In the genomic region with DNA sequence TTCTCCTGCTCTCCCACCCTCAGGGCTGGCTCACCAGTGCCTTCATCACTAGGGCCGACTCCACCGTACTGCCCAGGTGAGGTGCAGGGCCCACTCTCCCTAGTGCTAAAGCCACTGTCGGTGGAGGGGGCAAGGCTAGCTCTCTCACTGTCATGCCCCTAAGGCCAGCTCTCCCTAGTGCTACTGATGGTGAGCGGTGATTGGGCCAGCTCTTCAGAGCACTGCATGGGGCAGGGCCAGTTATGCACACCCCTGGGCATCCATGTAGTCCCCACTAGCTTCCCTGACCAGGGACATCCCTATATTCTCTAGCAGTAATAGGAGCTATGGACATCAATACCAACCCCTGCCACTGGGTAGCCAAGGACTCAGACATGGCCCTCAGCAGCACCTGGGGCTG, we compare ENCODE assay signal across 31 mouse cellular contexts.
DNase-seq lines count a peak whose midpoint lies in the region; ATAC-seq and TF ChIP-seq lines count a peak whose summit lies in the region.
"Had no signal": no experiment of that assay in that cellular context is flagged by ENCODE, and none has a peak within 500 bp of the region (broad histone marks: within the 10 kb centered on the region; RNA-seq: fewer than 3 reads in every experiment).

No protein-coding gene starts in this region.

- no peak for DNase-seq in embryonic facial prominence, embryonic 11.5 days (ENCODE audit: low spot score)
- DNase-seq in embryonic facial prominence, embryonic 10.5 days (ENCODE audit: low spot score) = no peak
- DNase-seq in hindbrain, postnatal 0 days (ENCODE audit: low spot score) = no peak
- no peak for DNase-seq in midbrain, embryonic 10.5 days (ENCODE audit: low spot score)
- DNase-seq in right cerebral cortex, postnatal 14 days = no peak
- DNase-seq: adrenal gland, adult 8-10 months; cerebellum, adult 11 months; cerebellum, adult 9-11 months; embryo, embryonic 11 days; gastrocnemius, adult 2 months; gastrocnemius, postnatal 36 days; heart, adult 18-20 months; heart, postnatal 14 days; kidney, adult 11 months; kidney, postnatal 10 days; layer of hippocampus, postnatal 36 days; left cerebral cortex, postnatal 4 days; liver, postnatal 0 days had no signal

- H3K9ac ChIP-seq in embryonic facial prominence, embryonic 11.5 days (replicated peaks; ENCODE audit: low read length) = no peak overlapping the region
- H3K9ac ChIP-seq in hindbrain, postnatal 0 days (replicated peaks; ENCODE audit: low read length) = no peak overlapping the region
- H3K9ac ChIP-seq in hindbrain, embryonic 12.5 days = no peak overlapping the region
- H3K9ac ChIP-seq in midbrain, embryonic 15.5 days = no peak overlapping the region
- no peak overlapping the region for H3K9ac ChIP-seq in embryonic facial prominence, embryonic 12.5 days
- H3K9ac ChIP-seq: heart, embryonic 13.5 days; hindbrain, embryonic 14.5 days; liver, embryonic 12.5 days; liver, postnatal 0 days; neural tube, embryonic 13.5 days; stomach, embryonic 15.5 days had no signal

- TF ChIP-seq CTCF in hindbrain, postnatal 0 days (IDR thresholded peaks at IDR 0.05; ENCODE audit: low read depth) = no peak

- WGBS in embryonic facial prominence, embryonic 11.5 days = 82% methylated on average over 4 of the region's 4 CpGs
- 82% methylated on average over 4 of the region's 4 CpGs for WGBS in embryonic facial prominence, embryonic 10.5 days
- WGBS in hindbrain, postnatal 0 days = 87% methylated on average over 4 of the region's 4 CpGs
- 92% methylated on average over 4 of the region's 4 CpGs for WGBS in hindbrain, embryonic 12.5 days
- 94% methylated on average over 4 of the region's 4 CpGs for WGBS in midbrain, embryonic 10.5 days
- 95% methylated on average over 4 of the region's 4 CpGs for WGBS in midbrain, embryonic 15.5 days
- 85% methylated on average over 4 of the region's 4 CpGs for WGBS in embryonic facial prominence, embryonic 12.5 days

- H3K4me1 ChIP-seq in embryonic facial prominence, embryonic 11.5 days (ENCODE audit: control insufficient read depth, insufficient read depth, low read length) = no peaks in the 10 kb centered on the region
- H3K4me1 ChIP-seq in embryonic facial prominence, embryonic 10.5 days = peaks cover 8% of the 10 kb centered on the region; the same call in 1 of the 2 replicates
- no peaks in the 10 kb centered on the region for H3K4me1 ChIP-seq in hindbrain, postnatal 0 days (ENCODE audit: insufficient read depth, low read length)
- no peaks in the 10 kb centered on the region for H3K4me1 ChIP-seq in hindbrain, embryonic 12.5 days
- H3K4me1 ChIP-seq in midbrain, embryonic 10.5 days = no peaks in the 10 kb centered on the region
- H3K4me1 ChIP-seq in midbrain, embryonic 15.5 days = no peaks in the 10 kb centered on the region
- no peaks in the 10 kb centered on the region for H3K4me1 ChIP-seq in embryonic facial prominence, embryonic 12.5 days
- H3K4me1 ChIP-seq: liver, embryonic 12.5 days; neural tube, embryonic 13.5 days had no signal

- no peak overlapping the region for H3K4me2 ChIP-seq in embryonic facial prominence, embryonic 11.5 days (ENCODE audit: low read depth, low read length)
- no peak overlapping the region for H3K4me2 ChIP-seq in hindbrain, postnatal 0 days (ENCODE audit: low read depth, low read length)
- no peak overlapping the region for H3K4me2 ChIP-seq in hindbrain, embryonic 12.5 days (replicated peaks)
- no peak overlapping the region for H3K4me2 ChIP-seq in midbrain, embryonic 15.5 days
- no peak overlapping the region for H3K4me2 ChIP-seq in embryonic facial prominence, embryonic 12.5 days (replicated peaks)
- H3K4me2 ChIP-seq: heart, embryonic 13.5 days; hindbrain, embryonic 14.5 days; liver, embryonic 12.5 days; neural tube, embryonic 13.5 days; stomach, embryonic 15.5 days had no signal

- H3K4me3 ChIP-seq in embryonic facial prominence, embryonic 11.5 days (ENCODE audit: low read depth, low read length) = no peak overlapping the region
- no peak overlapping the region for H3K4me3 ChIP-seq in embryonic facial prominence, embryonic 10.5 days
- no peak overlapping the region for H3K4me3 ChIP-seq in hindbrain, postnatal 0 days (ENCODE audit: low read length)
- H3K4me3 ChIP-seq in hindbrain, embryonic 12.5 days = no peak overlapping the region
- H3K4me3 ChIP-seq in midbrain, embryonic 10.5 days = no peak overlapping the region
- H3K4me3 ChIP-seq in midbrain, embryonic 15.5 days = no peak overlapping the region
- no peak overlapping the region for H3K4me3 ChIP-seq in embryonic facial prominence, embryonic 12.5 days
- H3K4me3 ChIP-seq: gastrocnemius, adult 2 months; heart, embryonic 13.5 days; liver, embryonic 12.5 days; neural tube, embryonic 13.5 days; stomach, embryonic 15.5 days had no signal

- H3K27ac ChIP-seq in embryonic facial prominence, embryonic 11.5 days (replicated peaks; ENCODE audit: low read depth, low read length) = no peak overlapping the region
- no peak overlapping the region for H3K27ac ChIP-seq in embryonic facial prominence, embryonic 10.5 days (replicated peaks)
- no peak overlapping the region for H3K27ac ChIP-seq in hindbrain, postnatal 0 days
- H3K27ac ChIP-seq in hindbrain, embryonic 12.5 days = no peak overlapping the region
- 0 out of 2 replicates have a peak overlapping the region, but pooled peaks have one; percentile 10 for H3K27ac ChIP-seq in midbrain, embryonic 10.5 days (replicated peaks)
- H3K27ac ChIP-seq in midbrain, embryonic 15.5 days = no peak overlapping the region
- no peak overlapping the region for H3K27ac ChIP-seq in embryonic facial prominence, embryonic 12.5 days
- H3K27ac ChIP-seq: gastrocnemius, adult 2 months; heart, embryonic 13.5 days; hindbrain, embryonic 14.5 days; liver, embryonic 12.5 days; macrophage; neural tube, embryonic 13.5 days; stomach, embryonic 15.5 days had no signal

- H3K9me3 ChIP-seq in embryonic facial prominence, embryonic 11.5 days (replicated peaks; ENCODE audit: control insufficient read depth, low read length) = no peaks in the 10 kb centered on the region
- H3K9me3 ChIP-seq in embryonic facial prominence, embryonic 10.5 days = no peaks in the 10 kb centered on the region
- no peaks in the 10 kb centered on the region for H3K9me3 ChIP-seq in hindbrain, postnatal 0 days (ENCODE audit: low read length)
- H3K9me3 ChIP-seq in hindbrain, embryonic 12.5 days (replicated peaks) = no peaks in the 10 kb centered on the region
- no peaks in the 10 kb centered on the region for H3K9me3 ChIP-seq in midbrain, embryonic 10.5 days (replicated peaks)
- H3K9me3 ChIP-seq in midbrain, embryonic 15.5 days = no peaks in the 10 kb centered on the region
- no peaks in the 10 kb centered on the region for H3K9me3 ChIP-seq in embryonic facial prominence, embryonic 12.5 days
- H3K9me3 ChIP-seq: G1E; heart, embryonic 13.5 days; liver, embryonic 12.5 days; neural tube, embryonic 13.5 days; stomach, embryonic 15.5 days had no signal

- ATAC-seq in embryonic facial prominence, embryonic 11.5 days (replicated peaks; ENCODE audit: insufficient number of reproducible peaks, low FRiP score, low TSS enrichment, low read depth) = peak; percentile 56
- ATAC-seq in hindbrain, postnatal 0 days = peak; percentile 21; the same call in 1 of the 2 replicates
- no peak for ATAC-seq in hindbrain, embryonic 12.5 days (ENCODE audit: low FRiP score)
- no peak for ATAC-seq in midbrain, embryonic 15.5 days (replicated peaks)
- peak; percentile 15; the same call in 1 of the 2 replicates for ATAC-seq in embryonic facial prominence, embryonic 12.5 days (ENCODE audit: insufficient number of reproducible peaks, insufficient read depth, low FRiP score, low TSS enrichment)
- ATAC-seq: forebrain, embryonic 16.5 days; inflammation-experienced regulatory T-cells, adult 6 months; liver, embryonic 12.5 days; liver, postnatal 0 days; lung, postnatal 0 days had no signal

- no peaks in the 10 kb centered on the region for H3K27me3 ChIP-seq in embryonic facial prominence, embryonic 11.5 days (ENCODE audit: control insufficient read depth, insufficient read depth, low read length)
- H3K27me3 ChIP-seq in embryonic facial prominence, embryonic 10.5 days (replicated peaks; ENCODE audit: low read depth, poor library complexity, severe bottlenecking) = no peaks in the 10 kb centered on the region
- no peaks in the 10 kb centered on the region for H3K27me3 ChIP-seq in hindbrain, postnatal 0 days (ENCODE audit: insufficient read depth, low read length)
- H3K27me3 ChIP-seq in hindbrain, embryonic 12.5 days = no peaks in the 10 kb centered on the region
- no peaks in the 10 kb centered on the region for H3K27me3 ChIP-seq in midbrain, embryonic 10.5 days (ENCODE audit: low read depth, poor library complexity, severe bottlenecking)
- no peaks in the 10 kb centered on the region for H3K27me3 ChIP-seq in midbrain, embryonic 15.5 days (replicated peaks)
- peaks cover 3% of the 10 kb centered on the region; the same call in 1 of the 2 replicates for H3K27me3 ChIP-seq in embryonic facial prominence, embryonic 12.5 days
- H3K27me3 ChIP-seq: heart, embryonic 13.5 days; liver, embryonic 12.5 days; neural tube, embryonic 13.5 days; stomach, embryonic 15.5 days had no signal

- H3K36me3 ChIP-seq in embryonic facial prominence, embryonic 11.5 days (replicated peaks; ENCODE audit: control insufficient read depth, insufficient read depth, low read depth, low read length) = no peaks in the 10 kb centered on the region
- no peaks in the 10 kb centered on the region for H3K36me3 ChIP-seq in embryonic facial prominence, embryonic 10.5 days (replicated peaks)
- H3K36me3 ChIP-seq in hindbrain, postnatal 0 days (ENCODE audit: insufficient read depth, low read length) = no peaks in the 10 kb centered on the region
- H3K36me3 ChIP-seq in hindbrain, embryonic 12.5 days = no peaks in the 10 kb centered on the region
- H3K36me3 ChIP-seq in midbrain, embryonic 10.5 days = no peaks in the 10 kb centered on the region
- no peaks in the 10 kb centered on the region for H3K36me3 ChIP-seq in midbrain, embryonic 15.5 days (replicated peaks)
- H3K36me3 ChIP-seq in embryonic facial prominence, embryonic 12.5 days = no peaks in the 10 kb centered on the region
- H3K36me3 ChIP-seq: G1E; heart, embryonic 13.5 days; liver, embryonic 12.5 days; neural tube, embryonic 13.5 days; stomach, embryonic 15.5 days had no signal

Comparison
In these comparisons a context has a peak if more than half of its experiments do, and no peak if none do; other contexts are left out.
1. ATAC-seq: peak in embryonic facial prominence, embryonic 11.5 days (single experiment), hindbrain, postnatal 0 days (single experiment) and embryonic facial prominence, embryonic 12.5 days (single experiment); none in hindbrain, embryonic 12.5 days (single experiment) and midbrain, embryonic 15.5 days (single experiment).